17 mouse cellular contexts compared by ENCODE assay signal in genomic region chr15:9974999-9975398, GRCm38 (mm10).
"Had no signal": no experiment of that assay in that cellular context is flagged by ENCODE, and none has a peak within 500 bp of the region (broad histone marks: within the 10 kb centered on the region; RNA-seq: fewer than 3 reads in every experiment).

No protein-coding gene starts in this region.

- H3K9me3 ChIP-seq: limb, embryonic 12.5 days; limb, embryonic 15.5 days; midbrain, embryonic 13.5 days had no signal

- H3K9ac ChIP-seq: limb, embryonic 12.5 days; limb, embryonic 15.5 days; liver, embryonic 14.5 days; liver, postnatal 0 days; lung, embryonic 14.5 days; midbrain, embryonic 13.5 days had no signal

- H3K4me3 ChIP-seq: limb, embryonic 12.5 days; limb, embryonic 15.5 days; midbrain, embryonic 13.5 days had no signal

- H3K27ac ChIP-seq: limb, embryonic 12.5 days; limb, embryonic 15.5 days; liver, embryonic 14.5 days; macrophage; midbrain, embryonic 13.5 days; stomach, postnatal 0 days had no signal

- DNase-seq: kidney, adult 9 months; kidney, postnatal 36 days; left cerebral cortex, postnatal 4 days; liver, postnatal 0 days; lung, embryonic 14.5 days; thymus, adult 2 months; thymus, postnatal 14 days; thymus, postnatal 4 days had no signal

- H3K4me2 ChIP-seq: limb, embryonic 12.5 days; limb, embryonic 15.5 days; liver, embryonic 11.5 days; lung, embryonic 14.5 days; midbrain, embryonic 13.5 days had no signal

- H3K4me1 ChIP-seq: limb, embryonic 12.5 days; limb, embryonic 15.5 days; midbrain, embryonic 13.5 days had no signal

- ATAC-seq: intestine, postnatal 0 days; liver, postnatal 0 days; lung, postnatal 0 days; midbrain, embryonic 13.5 days had no signal

- H3K27me3 ChIP-seq: limb, embryonic 12.5 days; limb, embryonic 15.5 days; midbrain, embryonic 13.5 days had no signal

- H3K36me3 ChIP-seq: limb, embryonic 12.5 days; limb, embryonic 15.5 days; midbrain, embryonic 13.5 days had no signal
